14 mouse cellular contexts compared by ENCODE assay signal in genomic region chr3:143238546-143238945, GRCm38 (mm10).
A peak's percentile ranks its signal among the peaks of the same experiment; 100 is the strongest.
DNase-seq lines count a peak whose midpoint lies in the region; ATAC-seq lines count a peak whose summit lies in the region.
"Had no signal": no experiment of that assay in that cellular context is flagged by ENCODE, and none has a peak within 500 bp of the region (broad histone marks: within the 10 kb centered on the region; RNA-seq: fewer than 3 reads in every experiment).

No protein-coding gene starts in this region.

- DNase-seq in frontal cortex, postnatal 25 days (ENCODE audit: low spot score in 2 of 2), result no peak
- peak; percentile 21 for DNase-seq in right cerebral cortex, adult 2 months (ENCODE audit: low spot score in 2 of 2)
- no peak for DNase-seq in right cerebral cortex, postnatal 14 days
- peak; percentile 16 for DNase-seq in right cerebral cortex, postnatal 25 days
- no peak for DNase-seq in kidney, postnatal 14 days
- DNase-seq in thymus, adult 18-20 months, result no peak
- DNase-seq: adrenal gland, postnatal 10 days; cerebellum, adult 18-20 months; cerebellum, adult 9-11 months; embryo, embryonic 11 days; gastrocnemius, postnatal 14 days; heart, postnatal 36 days had no signal

- ATAC-seq in frontal cortex, adult (ENCODE audit: low TSS enrichment), result peak; percentile 74
- ATAC-seq: forebrain, embryonic 14.5 days had no signal

Comparison
In these comparisons a context has a peak if more than half of its experiments do, and no peak if none do; other contexts are left out.
1. DNase-seq: peak in right cerebral cortex, adult 2 months (2 of 2) and right cerebral cortex, postnatal 25 days (single experiment); none in frontal cortex, postnatal 25 days (0 of 2), right cerebral cortex, postnatal 14 days (single experiment), kidney, postnatal 14 days (single experiment) and thymus, adult 18-20 months (0 of 2).